Mouse (Mus musculus): ENCODE data around the gene Dock11. TPM values are rescaled to one million over a fixed set of nuclear protein-coding genes. Genes with fewer than 3 reads are reported as not detected.
A peak's percentile ranks its signal among the peaks of the same experiment; 100 is the strongest.

Dock11 gene
- polyA plus RNA-seq, 1 experiment from 2014 or later = 14.1 TPM

- no peak for ATAC-seq (ENCODE audit: insufficient read depth, low FRiP score, low read depth)
- H3K27ac ChIP-seq = no peak overlapping the region
- no peaks in the 10 kb centered on the region for H3K36me3 ChIP-seq
- H3K9ac ChIP-seq = no peak overlapping the region
- H3K9me3 ChIP-seq = no peaks in the 10 kb centered on the region
- no peak overlapping the region for H3K4me3 ChIP-seq (replicated peaks)
- no peaks in the 10 kb centered on the region for H3K27me3 ChIP-seq (replicated peaks)
- no peak overlapping the region for H3K4me2 ChIP-seq
- no peaks in the 10 kb centered on the region for H3K4me1 ChIP-seq
Measured at GRCm38 (mm10) chrX:35956236-35956635, 67.6 kb downstream of the Dock11 start.

GRCm38 (mm10) chrX:35963087-35963486 is 74.5 kb downstream of the Dock11 start:
- WGBS = 71% methylated on average over 6 of the region's 6 CpGs
- no peaks in the 10 kb centered on the region for H3K4me1 ChIP-seq
- no peaks in the 10 kb centered on the region for H3K36me3 ChIP-seq
- H3K9ac ChIP-seq = no peak overlapping the region
- no peaks in the 10 kb centered on the region for H3K9me3 ChIP-seq
- no peak for ATAC-seq (ENCODE audit: insufficient read depth, low FRiP score, low read depth)
- no peak overlapping the region for H3K27ac ChIP-seq
- no peaks in the 10 kb centered on the region for H3K27me3 ChIP-seq (replicated peaks)
- H3K4me3 ChIP-seq (replicated peaks) = no peak overlapping the region
- no peak overlapping the region for H3K4me2 ChIP-seq

GRCm38 (mm10) chrX:35969276-35969675 is 80.6 kb downstream of the Dock11 start:
- H3K9me3 ChIP-seq = no peaks in the 10 kb centered on the region
- H3K9ac ChIP-seq = no peak overlapping the region
- no peaks in the 10 kb centered on the region for H3K27me3 ChIP-seq (replicated peaks)
- H3K4me2 ChIP-seq = no peak overlapping the region
- no peak overlapping the region for H3K27ac ChIP-seq
- WGBS = 71% methylated on average over 1 of the region's 1 CpGs
- H3K4me3 ChIP-seq (replicated peaks) = no peak overlapping the region
- H3K36me3 ChIP-seq = no peaks in the 10 kb centered on the region
- ATAC-seq (ENCODE audit: insufficient read depth, low FRiP score, low read depth) = no peak
- no peaks in the 10 kb centered on the region for H3K4me1 ChIP-seq

- Histone ChIP-seq H3K4me2 (no peak overlapping the region), H3K9me3 (no peaks in the 10 kb centered on the region), H3K4me1 (no peaks in the 10 kb centered on the region), H3K27me3 (replicated peaks) (no peaks in the 10 kb centered on the region), H3K9ac (no peak overlapping the region), H3K36me3 (no peaks in the 10 kb centered on the region), H3K4me3 (replicated peaks) (no peak overlapping the region), H3K27ac (no peak overlapping the region)
- WGBS = 52% methylated on average over 5 of the region's 5 CpGs
- ATAC-seq (ENCODE audit: insufficient read depth, low FRiP score, low read depth) = 0 out of 2 replicates have a peak, but pooled peaks have one; percentile 43
Measured at GRCm38 (mm10) chrX:35976657-35977056, 88.0 kb downstream of the Dock11 start.

GRCm38 (mm10) chrX:35987981-35988380 is 99.3 kb downstream of the Dock11 start:
- no peak for ATAC-seq (ENCODE audit: insufficient read depth, low FRiP score, low read depth)
- Histone ChIP-seq H3K36me3 (no peaks in the 10 kb centered on the region), H3K27me3 (replicated peaks) (no peaks in the 10 kb centered on the region), H3K9me3 (no peaks in the 10 kb centered on the region), H3K4me3 (replicated peaks) (no peak overlapping the region), H3K4me2 (no peak overlapping the region), H3K27ac (no peak overlapping the region), H3K9ac (no peak overlapping the region), H3K4me1 (no peaks in the 10 kb centered on the region)
- 90% methylated on average over 1 of the region's 1 CpGs for WGBS

GRCm38 (mm10) chrX:35990508-35991095 is 102.0 kb downstream of the Dock11 start:
- ATAC-seq (ENCODE audit: insufficient read depth, low FRiP score, low read depth) = no peak
- Histone ChIP-seq H3K4me1 (no peaks in the 10 kb centered on the region), H3K4me3 (replicated peaks) (no peak overlapping the region), H3K27ac (no peak overlapping the region), H3K9me3 (no peaks in the 10 kb centered on the region), H3K4me2 (no peak overlapping the region), H3K9ac (no peak overlapping the region), H3K36me3 (no peaks in the 10 kb centered on the region), H3K27me3 (replicated peaks) (no peaks in the 10 kb centered on the region)
- WGBS = 81% methylated on average over 5 of the region's 5 CpGs

GRCm38 (mm10) chrX:35994226-35994625 is 105.6 kb downstream of the Dock11 start:
- no peak overlapping the region for H3K4me3 ChIP-seq (replicated peaks)
- no peak for ATAC-seq (ENCODE audit: insufficient read depth, low FRiP score, low read depth)
- H3K9ac ChIP-seq = no peak overlapping the region
- H3K36me3 ChIP-seq = no peaks in the 10 kb centered on the region
- H3K9me3 ChIP-seq = no peaks in the 10 kb centered on the region
- H3K27me3 ChIP-seq (replicated peaks) = no peaks in the 10 kb centered on the region
- 67% methylated on average over 6 of the region's 6 CpGs for WGBS
- H3K4me1 ChIP-seq = no peaks in the 10 kb centered on the region
- no peak overlapping the region for H3K27ac ChIP-seq
- H3K4me2 ChIP-seq = no peak overlapping the region

GRCm38 (mm10) chrX:35997004-35997403 is 108.4 kb downstream of the Dock11 start:
- Histone ChIP-seq H3K4me2 (no peak overlapping the region), H3K9ac (no peak overlapping the region), H3K4me3 (replicated peaks) (no peak overlapping the region), H3K27me3 (replicated peaks) (no peaks in the 10 kb centered on the region), H3K9me3 (no peaks in the 10 kb centered on the region), H3K27ac (no peak overlapping the region), H3K4me1 (no peaks in the 10 kb centered on the region), H3K36me3 (no peaks in the 10 kb centered on the region)
- ATAC-seq (ENCODE audit: insufficient read depth, low FRiP score, low read depth) = no peak
- 3% methylated on average over 2 of the region's 2 CpGs for WGBS

- H3K4me3 ChIP-seq (replicated peaks) = no peak overlapping the region
- H3K27me3 ChIP-seq (replicated peaks) = no peaks in the 10 kb centered on the region
- ATAC-seq (ENCODE audit: insufficient read depth, low FRiP score, low read depth) = no peak
- no peak overlapping the region for H3K27ac ChIP-seq
- H3K4me1 ChIP-seq = no peaks in the 10 kb centered on the region
- no peak overlapping the region for H3K4me2 ChIP-seq
- no peaks in the 10 kb centered on the region for H3K36me3 ChIP-seq
- no peaks in the 10 kb centered on the region for H3K9me3 ChIP-seq
- H3K9ac ChIP-seq = no peak overlapping the region
- WGBS = 66% methylated on average over 5 of the region's 5 CpGs
Measured at GRCm38 (mm10) chrX:35997793-35998419, 109.3 kb downstream of the Dock11 start.

GRCm38 (mm10) chrX:36025651-36026050 is 137.0 kb downstream of the Dock11 start:
- Histone ChIP-seq H3K27ac (no peak overlapping the region), H3K4me3 (replicated peaks) (no peak overlapping the region), H3K9ac (no peak overlapping the region), H3K4me1 (no peaks in the 10 kb centered on the region), H3K4me2 (no peak overlapping the region), H3K27me3 (replicated peaks) (no peaks in the 10 kb centered on the region), H3K36me3 (no peaks in the 10 kb centered on the region), H3K9me3 (no peaks in the 10 kb centered on the region)
- WGBS = 83% methylated on average over 17 of the region's 17 CpGs
- ATAC-seq (ENCODE audit: insufficient read depth, low FRiP score, low read depth) = no peak

- no peak overlapping the region for H3K4me2 ChIP-seq
- no peak for ATAC-seq (ENCODE audit: insufficient read depth, low FRiP score, low read depth)
- H3K9me3 ChIP-seq = no peaks in the 10 kb centered on the region
- H3K27me3 ChIP-seq (replicated peaks) = no peaks in the 10 kb centered on the region
- no peak overlapping the region for H3K4me3 ChIP-seq (replicated peaks)
- H3K36me3 ChIP-seq = no peaks in the 10 kb centered on the region
- 71% methylated on average over 5 of the region's 5 CpGs for WGBS
- H3K27ac ChIP-seq = no peak overlapping the region
- no peak overlapping the region for H3K9ac ChIP-seq
- H3K4me1 ChIP-seq = no peaks in the 10 kb centered on the region
Measured at GRCm38 (mm10) chrX:36031113-36031512, 142.5 kb downstream of the Dock11 start.

- Histone ChIP-seq H3K27ac (no peak overlapping the region), H3K4me1 (no peaks in the 10 kb centered on the region), H3K9me3 (no peaks in the 10 kb centered on the region), H3K36me3 (no peaks in the 10 kb centered on the region), H3K27me3 (replicated peaks) (no peaks in the 10 kb centered on the region), H3K4me3 (replicated peaks) (no peak overlapping the region), H3K4me2 (no peak overlapping the region), H3K9ac (no peak overlapping the region)
- no peak for ATAC-seq (ENCODE audit: insufficient read depth, low FRiP score, low read depth)
- WGBS = 87% methylated on average over 8 of the region's 8 CpGs
Measured at GRCm38 (mm10) chrX:36034045-36034444, 145.4 kb downstream of the Dock11 start.

- Histone ChIP-seq H3K9ac (no peak overlapping the region), H3K27ac (no peak overlapping the region), H3K4me3 (replicated peaks) (no peak overlapping the region), H3K27me3 (replicated peaks) (no peaks in the 10 kb centered on the region), H3K9me3 (no peaks in the 10 kb centered on the region), H3K4me1 (no peaks in the 10 kb centered on the region), H3K36me3 (no peaks in the 10 kb centered on the region), H3K4me2 (no peak overlapping the region)
- WGBS = 54% methylated on average over 4 of the region's 4 CpGs
- ATAC-seq (ENCODE audit: insufficient read depth, low FRiP score, low read depth) = no peak
Measured at GRCm38 (mm10) chrX:36045731-36046130, 157.1 kb downstream of the Dock11 start.
